Mouse (Mus musculus): ENCODE results near the gene Epo.

DNA sequence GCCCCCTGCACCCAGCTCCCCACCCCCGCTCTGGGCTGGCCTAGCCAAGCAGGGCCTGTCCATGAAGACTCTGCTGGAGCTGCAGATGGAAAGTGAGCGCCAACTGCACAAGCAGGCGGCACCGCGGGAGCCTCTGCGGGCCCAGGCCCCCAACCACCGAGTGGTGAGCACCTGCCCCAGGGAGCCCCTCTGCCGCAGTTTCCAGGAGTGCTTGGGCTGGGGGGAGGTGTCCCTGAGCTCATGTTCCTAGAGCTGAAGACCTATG is 8.9 kb downstream of the Epo start:
- TF ChIP-seq CTCF (IDR thresholded peaks at IDR 0.05; ENCODE audit: insufficient read depth, low read depth, low read length) (no peak), POLR2A (IDR thresholded peaks at IDR 0.05; ENCODE audit: insufficient read depth, low read depth, low read length) (no peak)
